Mouse (Mus musculus) layer of hippocampus, postnatal 14 days (tissue): Measurements from ENCODE around the gene Trdmt1. TPM values are rescaled to one million over a fixed set of nuclear protein-coding genes. Genes with fewer than 3 reads are reported as not detected.
"Not testable (repeated sequence)": the region's sequence is repeated elsewhere in the genome, so short reads cannot be mapped to it uniquely, and the experiment has no call there.

Experiments
- DNase-seq, 2 experiments: peaks; one replicate each; pipeline ENCODE4 v3.0.0; 2021 to 2022; ENCODE audit warnings: low spot score in 2 of 2, mixed read lengths in 1 of 2
- long read RNA-seq, 2 experiments: library from polyadenylated mRNA; stranded (forward); transcript quantifications; one replicate each; pipeline ENCODE4 v2.0.0; 2021
- total RNA-seq, 2 experiments: library from RNA; stranded (reverse); gene quantifications; 2 replicates each; pipeline ENCODE4 v1.2.3; 2021

Trdmt1 gene
- total RNA-seq: 1 to 10 TPM; 4.4 to 5.9 TPM
- long read RNA-seq, experiment 1: 0 reads
- long read RNA-seq, experiment 2: 0 reads

- DNase-seq: peak; percentile 80 to 88
Observed at GRCm38 (mm10) chr2:13544193-13544824, at the start of gene Trdmt1. Trdmt1 (minus strand) TSS chr2:13544668.

- DNase-seq: no peak
Observed at GRCm38 (mm10) chr2:13593328-13593727, 48.9 kb upstream of the Trdmt1 start.

GRCm38 (mm10) chr2:13583746-13584145 is 39.3 kb upstream of the Trdmt1 start:
- DNase-seq: not testable (repeated sequence)

- no peak for DNase-seq
Observed at GRCm38 (mm10) chr2:13582184-13582583, 37.7 kb upstream of the Trdmt1 start.

- no peak for DNase-seq
Observed at GRCm38 (mm10) chr2:13579991-13580390, 35.5 kb upstream of the Trdmt1 start.

- no peak for DNase-seq
Observed at GRCm38 (mm10) chr2:13579315-13579714, 34.8 kb upstream of the Trdmt1 start.

- peak in 1 of 2 experiments; percentile 13 for DNase-seq
Observed at GRCm38 (mm10) chr2:13578473-13579152, 34.1 kb upstream of the Trdmt1 start.

GRCm38 (mm10) chr2:13577399-13577798 is 32.9 kb upstream of the Trdmt1 start:
- no peak for DNase-seq

- DNase-seq: peak in 1 of 2 experiments; percentile 20
Observed at GRCm38 (mm10) chr2:13575926-13576325, 31.5 kb upstream of the Trdmt1 start.

- DNase-seq: peak; percentile 61 to 80
Observed at GRCm38 (mm10) chr2:13575287-13575801, 30.9 kb upstream of the Trdmt1 start.

- DNase-seq: no peak
Observed at GRCm38 (mm10) chr2:13574801-13575150, 30.3 kb upstream of the Trdmt1 start.

- DNase-seq: peak; percentile 55 to 58
Observed at GRCm38 (mm10) chr2:13574066-13574800, 29.8 kb upstream of the Trdmt1 start.

GRCm38 (mm10) chr2:13573408-13574065 is 29.1 kb upstream of the Trdmt1 start, which contains the start of gene Vim:
Vim (plus strand) TSS chr2:13573927.
- peak; percentile 19 to 22 for DNase-seq

GRCm38 (mm10) chr2:13572647-13573407 is 28.4 kb upstream of the Trdmt1 start:
- DNase-seq: no peak

- DNase-seq: no peak
Observed at GRCm38 (mm10) chr2:13572101-13572553, 27.7 kb upstream of the Trdmt1 start.

- DNase-seq: no peak
Observed at GRCm38 (mm10) chr2:13570122-13570521, 25.7 kb upstream of the Trdmt1 start.

GRCm38 (mm10) chr2:13560396-13560795 is 15.9 kb upstream of the Trdmt1 start:
- DNase-seq: no peak

- no peak for DNase-seq
Observed at GRCm38 (mm10) chr2:13559729-13560128, 15.3 kb upstream of the Trdmt1 start.

GRCm38 (mm10) chr2:13559303-13559702 is 14.8 kb upstream of the Trdmt1 start:
- no peak for DNase-seq

- DNase-seq: no peak
Observed at GRCm38 (mm10) chr2:13558607-13559262, 14.3 kb upstream of the Trdmt1 start.
